Mouse (Mus musculus) brain, embryonic 18.5 days (tissue): Measurements from ENCODE around the gene Itpr1.

Source experiments
- DNase-seq: peaks from one replicate; pipeline ENCODE4 v3.0.0-alpha.2; 2012; ENCODE audit warnings: low read depth, low spot score

Gene Itpr1

DNA sequence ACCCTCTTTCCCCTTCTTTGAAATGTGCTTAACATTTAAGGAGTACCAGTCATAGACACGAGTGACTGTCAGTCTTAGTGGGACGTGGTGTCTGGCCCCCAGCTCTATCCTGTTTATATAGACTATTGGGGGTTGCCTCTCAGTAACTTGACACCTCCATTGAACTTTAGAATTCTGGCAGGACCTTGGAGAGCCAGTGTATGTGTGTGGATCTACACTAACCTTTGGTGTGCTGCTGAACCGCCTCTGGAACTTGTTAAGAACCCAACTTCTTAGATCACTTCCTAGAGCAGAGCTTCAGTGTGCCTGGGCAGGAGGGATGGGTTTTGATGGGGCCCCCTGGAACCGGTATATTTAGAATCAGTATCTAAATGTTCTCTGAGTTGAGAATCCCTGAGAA lies 26.2 kb downstream of the Itpr1 start:
- DNase-seq: no peak

DNA sequence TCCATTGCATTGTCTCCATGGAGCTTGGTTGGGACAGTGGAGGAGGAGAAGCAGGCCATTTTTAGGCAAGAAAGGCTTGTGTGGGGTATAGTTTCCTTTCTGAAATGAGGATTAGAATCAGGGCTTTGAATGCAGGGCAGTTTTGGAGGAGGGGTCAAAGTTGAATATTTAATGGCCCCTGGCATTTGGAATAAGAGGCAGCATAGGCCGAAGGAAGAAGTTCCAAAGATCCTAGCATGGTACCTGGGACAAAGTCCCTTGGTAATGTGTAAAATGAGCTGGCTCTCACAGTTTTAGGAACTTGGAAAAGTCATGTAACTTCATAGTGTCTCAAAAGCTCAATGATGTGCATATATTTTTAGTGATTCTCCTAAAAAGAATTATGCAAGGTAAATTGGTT lies 27.1 kb downstream of the Itpr1 start:
- no peak for DNase-seq

DNA sequence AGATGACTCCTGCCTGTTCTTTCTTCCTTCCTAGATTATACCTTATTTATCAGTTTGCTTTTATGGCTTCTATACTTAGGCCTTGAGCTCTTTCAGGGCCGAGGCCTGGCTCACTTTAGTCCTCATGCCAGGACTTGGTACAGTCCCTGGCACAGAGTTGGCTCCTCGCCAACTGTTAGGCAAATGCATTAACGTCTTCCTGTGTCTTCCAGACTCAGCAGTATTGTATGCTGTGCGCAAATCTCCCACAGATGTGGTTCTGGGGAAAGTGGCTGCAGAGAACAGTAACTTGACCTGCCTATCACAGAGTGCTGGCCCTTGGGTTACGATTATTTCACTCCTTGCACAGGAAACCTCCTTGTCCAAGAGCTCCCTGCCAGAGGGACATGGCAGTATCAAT lies 27.9 kb downstream of the Itpr1 start:
- no peak for DNase-seq

DNA sequence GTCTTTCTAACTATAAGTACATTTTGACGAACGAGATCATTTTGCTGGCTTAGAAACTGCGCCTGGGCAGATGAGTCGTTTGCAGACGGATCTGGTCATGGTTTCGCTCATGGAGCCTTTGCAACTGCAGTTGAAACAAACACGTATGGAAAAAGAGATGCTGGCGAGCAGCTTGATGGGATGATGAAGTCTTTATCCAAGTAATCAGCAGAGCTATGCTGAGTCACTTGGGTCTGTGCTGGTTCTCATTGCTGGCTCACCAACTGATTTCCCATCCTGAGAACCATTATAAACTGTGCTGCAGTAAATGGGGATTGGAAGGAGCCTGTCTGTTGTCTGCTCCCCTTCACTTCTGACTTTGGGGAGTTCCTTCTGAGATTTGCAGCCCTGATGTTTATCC lies 31.7 kb downstream of the Itpr1 start:
- DNase-seq: no peak

DNA sequence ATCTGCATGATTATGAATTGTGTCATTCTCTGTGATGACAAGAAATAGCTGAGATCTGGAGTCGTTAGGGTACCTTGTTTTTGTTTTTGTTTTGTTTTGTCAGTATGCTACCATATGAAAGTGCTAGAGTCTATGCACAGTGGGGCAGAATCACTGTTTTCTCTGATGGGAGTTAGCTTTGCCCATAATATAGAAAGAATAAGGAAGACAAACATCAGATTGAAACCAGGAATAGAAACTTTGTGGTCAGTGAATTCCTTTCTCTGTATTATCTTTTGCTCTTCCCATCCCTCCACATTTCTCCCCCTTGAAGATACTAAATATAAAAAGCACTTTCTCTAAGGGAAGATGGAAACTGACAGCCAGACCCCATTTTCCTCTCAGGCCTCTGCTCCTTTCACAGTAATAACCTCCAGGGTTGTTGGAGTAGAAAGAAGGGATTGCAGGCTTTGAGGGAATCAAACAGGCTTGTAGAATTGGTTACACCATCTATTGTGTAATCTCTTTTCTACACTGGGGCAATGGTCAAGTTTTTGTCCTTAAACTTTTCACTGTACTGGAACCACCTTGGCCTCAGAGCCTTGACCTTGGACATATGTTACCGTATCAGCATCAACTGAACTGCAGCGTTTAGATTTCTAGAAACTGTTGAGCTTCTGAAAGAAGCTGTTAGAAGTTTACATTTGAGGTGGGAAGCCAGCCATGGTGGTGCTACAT lies 33.6 kb downstream of the Itpr1 start:
- no peak for DNase-seq

DNA sequence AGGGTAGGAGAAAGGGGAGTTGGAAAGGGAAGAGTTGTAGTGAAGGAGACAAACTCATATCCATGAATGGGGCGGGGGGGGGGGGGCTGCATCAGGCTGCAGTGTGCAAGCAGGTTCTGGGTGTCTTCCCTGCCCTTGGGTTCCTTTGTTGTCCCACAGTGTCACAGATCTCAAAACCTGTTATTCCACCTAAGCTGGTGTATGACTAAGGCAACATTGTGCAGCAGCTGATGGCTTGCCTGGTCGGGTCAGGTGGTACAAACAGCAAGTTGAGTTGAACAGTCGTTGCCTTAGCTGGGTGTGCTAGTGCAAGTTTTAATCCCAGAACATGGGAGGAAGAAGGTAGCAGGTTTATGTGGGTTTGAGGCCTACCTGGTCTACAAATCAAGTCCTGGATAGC lies 34.3 kb downstream of the Itpr1 start:
- DNase-seq: no peak

DNA sequence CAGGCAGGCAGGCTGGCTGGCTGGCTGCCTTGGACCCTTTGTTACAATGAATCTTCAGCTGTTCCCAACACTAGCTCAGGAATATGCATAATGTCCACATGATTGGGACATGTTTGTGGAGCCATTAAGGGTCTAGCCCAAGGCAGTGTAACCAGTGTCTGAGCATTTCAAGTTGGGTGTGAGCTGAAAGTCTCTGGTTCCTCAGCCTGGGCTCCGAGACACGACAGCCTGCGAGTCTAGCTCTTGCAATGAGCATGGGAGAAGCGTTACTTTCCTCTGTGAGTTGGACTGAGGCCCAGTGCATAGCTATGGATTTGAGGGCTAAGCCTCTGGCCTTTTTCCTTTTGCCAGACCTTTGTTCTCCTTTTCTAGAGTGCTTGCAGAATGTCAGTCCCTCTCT lies 35.6 kb downstream of the Itpr1 start:
- DNase-seq: no peak

DNA sequence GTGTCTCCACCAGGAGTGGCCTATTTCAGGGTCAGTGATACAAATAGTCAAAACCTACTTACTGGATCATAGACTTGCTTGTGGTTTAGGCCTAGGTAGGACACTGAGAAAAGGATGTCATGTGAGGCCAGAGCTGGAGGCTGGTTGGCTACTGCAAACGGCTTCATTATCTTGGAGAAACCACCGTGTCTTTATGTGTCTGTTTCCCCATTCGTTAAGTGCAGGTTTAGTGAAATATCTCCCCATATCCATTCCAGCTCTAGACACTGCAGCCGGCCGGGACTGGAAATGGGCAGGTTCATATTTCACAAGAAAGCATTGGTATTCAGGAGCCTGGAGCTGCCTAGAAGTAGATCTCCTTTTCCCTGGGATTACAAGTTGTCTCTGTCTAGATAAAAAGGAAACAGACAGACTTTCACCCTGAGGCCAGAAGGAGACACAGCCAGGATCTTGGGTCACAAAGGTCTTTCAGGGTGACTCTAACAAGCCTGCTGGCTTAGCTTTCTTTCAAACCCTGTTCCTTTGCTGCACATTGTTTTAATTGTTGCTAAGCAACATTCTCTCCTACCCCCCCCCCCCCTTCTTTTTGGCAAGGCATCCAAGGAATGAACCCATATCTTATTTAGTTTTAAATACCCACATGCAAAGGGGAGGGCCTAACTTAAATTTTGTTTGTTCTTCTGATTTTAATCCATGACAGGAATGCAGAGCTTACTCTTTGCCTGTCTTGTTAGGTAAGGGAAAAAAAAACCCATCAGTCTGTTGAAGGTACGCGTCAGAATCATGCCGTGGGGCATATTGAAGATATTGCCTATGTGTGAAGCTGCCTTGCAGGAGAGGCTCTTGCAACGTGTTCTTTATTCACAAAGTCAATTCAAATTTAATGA lies 36.4 kb downstream of the Itpr1 start:
- DNase-seq: no peak

DNA sequence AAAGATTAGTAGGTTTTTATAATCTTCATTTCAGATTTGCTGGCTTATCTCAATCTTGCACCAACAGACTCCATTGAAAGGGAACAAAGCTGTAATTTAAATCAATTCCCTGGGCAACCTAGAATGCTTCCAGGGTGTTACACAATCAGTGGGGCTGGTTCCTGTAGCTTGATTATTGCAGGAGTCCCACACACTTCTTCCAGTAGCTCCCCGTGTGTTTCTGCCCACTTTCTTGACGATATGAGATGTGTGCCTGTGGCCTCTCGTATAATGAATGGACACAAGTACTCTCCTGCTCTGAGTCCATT lies 37.0 kb downstream of the Itpr1 start:
- DNase-seq: no peak

DNA sequence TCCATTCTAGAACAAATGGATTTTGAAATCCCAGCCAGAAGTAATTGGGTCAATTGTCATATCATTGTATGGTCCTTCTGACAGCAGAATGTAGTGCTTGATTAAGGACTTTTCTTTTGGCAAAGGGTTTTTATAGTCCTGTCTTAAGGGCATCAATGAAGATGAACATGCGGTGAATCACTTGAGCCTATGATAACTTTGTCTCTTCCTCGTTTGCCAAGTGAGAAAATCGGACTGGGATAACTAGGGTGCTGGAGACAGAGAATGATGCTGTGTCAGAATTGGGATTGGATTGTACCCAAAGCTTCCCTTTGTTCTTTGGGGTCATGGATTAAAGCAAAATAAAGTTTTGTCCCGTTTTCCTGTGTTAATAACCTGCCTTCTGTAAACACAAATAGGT lies 37.5 kb downstream of the Itpr1 start:
- DNase-seq: no peak

DNA sequence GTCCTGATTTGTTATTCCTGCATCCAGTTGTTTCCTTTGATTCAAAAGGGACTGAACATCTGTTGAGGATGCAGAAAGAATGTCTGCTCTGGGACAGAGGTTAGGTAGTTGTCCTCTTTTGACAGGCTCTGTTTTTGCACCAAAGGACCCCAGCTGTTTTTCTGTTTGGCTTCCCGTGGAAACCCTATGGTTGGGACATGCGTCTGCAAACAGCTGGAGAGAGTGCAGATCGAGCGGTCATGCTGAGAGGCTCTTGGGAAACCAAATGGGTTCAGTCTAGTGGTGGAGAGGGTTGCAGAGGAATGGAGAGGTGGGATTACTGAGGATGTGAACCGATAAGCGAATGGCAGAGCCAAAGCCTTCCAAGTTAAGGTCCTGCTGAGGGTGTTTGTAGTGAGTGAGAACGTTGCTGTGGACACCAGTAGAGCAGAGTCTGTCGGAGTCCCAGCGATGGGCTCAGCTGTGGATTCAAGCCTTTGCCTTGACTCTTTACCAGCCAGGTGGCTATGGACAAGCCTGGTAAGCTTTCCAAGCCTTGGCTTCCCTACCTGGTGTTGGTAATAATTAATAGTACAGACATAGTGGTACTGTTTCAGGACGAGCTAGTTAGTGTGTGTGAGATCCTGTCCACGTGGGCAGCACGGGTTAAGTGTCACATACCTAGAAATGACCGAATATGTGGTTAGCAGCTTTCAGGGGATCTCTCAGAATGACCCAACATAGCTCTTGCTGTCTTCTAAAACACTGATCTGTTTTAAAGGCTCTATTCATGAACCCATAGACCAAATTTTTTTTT lies 39.9 kb downstream of the Itpr1 start:
- DNase-seq: no peak

DNA sequence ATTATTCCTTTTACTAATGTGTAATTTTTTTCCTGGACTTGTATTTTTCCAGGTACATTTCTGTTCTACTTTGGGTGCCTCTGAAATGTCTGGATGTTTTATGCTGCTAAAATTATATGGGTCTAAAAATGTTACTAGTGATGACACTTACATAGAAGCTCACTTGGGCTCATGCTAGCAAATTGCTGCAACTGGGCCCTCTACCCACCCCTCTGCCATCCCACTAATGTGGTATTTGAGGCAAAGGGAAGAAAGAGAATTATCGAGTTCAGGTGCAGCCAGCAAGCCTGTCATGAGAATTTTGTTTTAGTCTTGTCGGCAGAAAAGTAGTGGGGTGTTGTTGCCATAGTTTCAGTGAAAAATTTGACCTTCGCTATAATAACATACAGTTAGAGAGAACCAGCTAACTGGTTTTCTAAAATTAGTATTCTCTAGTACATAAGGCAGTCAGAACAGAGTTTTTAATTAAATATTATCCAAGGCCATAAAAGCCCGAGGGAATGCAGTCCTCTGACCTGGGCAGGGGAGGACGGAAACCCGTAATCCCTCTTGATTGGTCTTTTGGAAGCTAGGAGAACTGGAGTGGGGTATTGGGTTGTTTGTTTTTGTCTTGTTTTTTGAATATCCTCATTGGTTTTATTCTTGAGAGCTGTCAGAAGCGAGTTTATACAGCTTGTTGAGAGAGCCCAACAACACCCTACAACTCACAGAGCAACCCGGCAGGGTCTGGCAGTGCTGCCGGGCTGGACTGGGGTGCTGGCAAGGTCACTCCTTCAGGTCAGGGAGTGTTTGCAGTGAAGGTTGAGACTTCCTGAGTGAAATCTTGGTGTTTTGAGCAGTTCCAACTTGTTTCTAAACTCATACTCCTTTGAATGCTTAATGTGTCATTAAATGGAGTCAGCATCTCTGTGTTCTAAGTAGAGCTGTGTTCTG lies 41.5 kb downstream of the Itpr1 start:
- DNase-seq: no peak

DNA sequence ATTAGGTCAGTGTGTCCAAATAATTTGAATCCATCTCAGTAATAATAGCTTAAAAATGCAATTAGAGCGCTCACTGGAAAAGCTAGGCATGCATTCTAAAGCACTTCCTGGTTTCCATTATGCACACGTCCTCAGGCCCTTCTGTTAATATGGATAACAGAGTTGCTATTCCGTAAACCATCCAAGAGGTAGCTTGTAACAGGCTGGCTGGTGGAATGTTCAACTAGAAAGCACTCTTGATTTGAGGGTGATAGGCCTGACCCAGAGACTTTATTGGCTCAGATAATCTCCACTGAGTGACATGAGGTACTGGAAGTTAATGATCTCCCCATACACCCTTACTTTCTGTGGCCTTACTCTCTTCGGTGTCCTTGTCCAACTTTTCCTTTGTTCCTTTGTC lies 43.0 kb downstream of the Itpr1 start:
- no peak for DNase-seq

DNA sequence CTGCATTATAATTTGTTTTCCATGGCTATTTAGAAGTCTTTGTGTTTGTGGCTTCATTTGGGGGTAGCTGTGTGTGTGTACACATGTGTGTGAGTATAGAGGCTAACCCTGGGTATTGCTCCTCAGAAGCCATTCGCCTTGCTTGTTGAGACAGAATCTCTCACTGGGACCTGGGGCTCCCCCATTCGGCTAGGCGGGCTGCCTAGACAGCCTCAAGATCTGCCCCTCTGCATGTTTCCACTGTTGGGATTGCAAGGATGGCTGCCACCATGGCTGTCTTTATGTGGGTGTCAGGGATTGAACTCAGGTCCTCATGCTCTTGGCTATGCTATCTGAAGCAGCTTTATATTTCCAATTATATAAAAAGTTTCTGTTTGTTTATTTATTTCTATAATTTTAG lies 44.3 kb downstream of the Itpr1 start:
- DNase-seq: no peak

DNA sequence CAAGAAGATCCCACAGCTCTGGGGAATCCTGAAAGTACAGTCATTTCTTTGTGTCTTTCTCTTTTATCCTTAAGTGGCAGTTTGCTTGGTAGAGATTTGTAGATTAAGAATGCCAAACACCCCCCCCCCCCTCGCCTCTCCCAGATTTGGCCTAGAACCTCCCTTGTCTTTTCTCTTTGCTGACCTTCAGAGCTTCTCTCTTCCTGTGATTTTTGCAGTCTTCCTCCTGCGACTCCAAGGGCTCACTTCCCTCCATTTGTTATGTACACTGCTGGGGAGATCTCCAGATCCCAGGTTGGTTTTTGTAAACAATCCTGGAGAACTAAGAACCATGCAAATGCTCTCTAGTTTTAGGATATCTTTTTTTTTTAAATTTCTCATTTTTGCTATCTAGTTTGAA lies 45.7 kb downstream of the Itpr1 start:
- no peak for DNase-seq

DNA sequence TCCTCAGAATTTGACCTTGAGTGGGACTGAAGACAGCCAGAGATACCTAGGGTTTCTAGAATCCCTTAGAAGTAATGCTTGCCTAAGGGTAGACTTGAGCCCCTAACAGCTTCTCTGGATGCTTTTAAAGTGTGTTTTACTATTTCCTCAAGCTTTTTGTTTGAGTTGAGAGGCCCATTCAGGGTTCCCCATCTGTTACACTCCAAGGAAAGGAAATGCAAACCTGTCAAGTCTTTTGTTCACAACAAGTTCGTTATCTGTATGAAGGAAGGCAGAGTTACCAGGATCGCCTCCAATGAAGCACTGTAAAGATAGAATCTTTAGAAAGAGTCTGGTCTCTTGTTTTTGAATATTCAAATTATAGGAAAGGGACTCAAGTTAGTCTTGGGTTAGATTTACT lies 46.8 kb downstream of the Itpr1 start:
- DNase-seq: no peak

DNA sequence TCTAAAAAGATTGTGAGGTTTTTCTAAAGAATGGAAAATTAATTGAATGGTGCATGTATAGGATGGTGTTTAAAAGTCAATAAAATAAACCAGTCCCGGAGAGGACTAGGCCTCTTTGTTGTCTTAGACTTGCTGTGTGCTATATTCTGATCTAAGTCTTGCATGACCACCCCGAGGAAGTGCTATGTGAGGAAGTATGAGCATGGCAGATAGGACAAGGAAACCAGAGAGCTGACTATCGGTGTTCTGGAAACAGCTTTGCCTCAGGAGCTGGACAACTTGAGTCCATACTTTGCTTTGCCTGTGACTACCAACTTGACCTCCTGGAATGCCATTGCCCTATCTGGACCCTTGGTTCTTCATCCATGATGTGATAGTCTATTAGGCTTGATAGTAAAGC lies 48.6 kb downstream of the Itpr1 start:
- no peak for DNase-seq

DNA sequence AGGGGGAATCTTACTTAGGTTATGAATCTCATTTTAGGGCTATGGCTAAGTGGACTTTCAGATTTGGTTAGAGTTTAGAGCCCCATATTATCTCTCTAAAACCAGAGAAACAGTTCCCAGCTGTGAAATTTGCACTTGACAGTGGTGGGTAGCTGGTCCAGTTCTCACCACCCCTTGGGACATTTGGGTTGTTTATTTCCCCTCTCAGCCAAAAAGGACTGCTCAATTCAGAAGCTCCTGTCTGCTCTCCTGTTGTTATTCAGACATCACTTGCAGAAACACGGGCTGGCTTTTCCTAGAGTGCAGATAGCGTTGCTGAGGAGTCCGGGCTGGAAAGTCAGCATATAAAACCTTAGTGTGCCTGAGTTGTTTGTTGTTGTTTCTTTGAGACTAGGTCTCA lies 51.3 kb downstream of the Itpr1 start:
- DNase-seq: no peak

DNA sequence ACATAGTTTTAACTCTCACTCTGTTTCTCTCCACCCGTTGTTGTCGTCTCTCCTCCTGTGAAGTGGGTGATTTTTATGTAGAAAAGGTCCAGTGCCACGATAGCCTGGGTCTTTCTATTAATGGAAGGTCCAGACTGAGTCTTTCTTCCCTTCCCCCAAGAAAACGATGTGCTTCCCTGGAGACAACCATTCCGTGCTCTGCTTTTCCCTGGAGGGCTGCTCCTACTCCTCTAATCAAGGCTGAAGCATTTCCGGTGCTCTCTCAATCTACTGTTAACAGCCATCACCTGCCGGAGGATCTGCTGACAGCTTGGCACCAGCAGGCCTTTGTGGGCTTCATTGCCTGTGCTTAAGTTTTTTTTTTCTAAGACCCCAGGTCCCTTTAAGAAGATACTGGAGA lies 60.6 kb downstream of the Itpr1 start:
- DNase-seq: no peak

DNA sequence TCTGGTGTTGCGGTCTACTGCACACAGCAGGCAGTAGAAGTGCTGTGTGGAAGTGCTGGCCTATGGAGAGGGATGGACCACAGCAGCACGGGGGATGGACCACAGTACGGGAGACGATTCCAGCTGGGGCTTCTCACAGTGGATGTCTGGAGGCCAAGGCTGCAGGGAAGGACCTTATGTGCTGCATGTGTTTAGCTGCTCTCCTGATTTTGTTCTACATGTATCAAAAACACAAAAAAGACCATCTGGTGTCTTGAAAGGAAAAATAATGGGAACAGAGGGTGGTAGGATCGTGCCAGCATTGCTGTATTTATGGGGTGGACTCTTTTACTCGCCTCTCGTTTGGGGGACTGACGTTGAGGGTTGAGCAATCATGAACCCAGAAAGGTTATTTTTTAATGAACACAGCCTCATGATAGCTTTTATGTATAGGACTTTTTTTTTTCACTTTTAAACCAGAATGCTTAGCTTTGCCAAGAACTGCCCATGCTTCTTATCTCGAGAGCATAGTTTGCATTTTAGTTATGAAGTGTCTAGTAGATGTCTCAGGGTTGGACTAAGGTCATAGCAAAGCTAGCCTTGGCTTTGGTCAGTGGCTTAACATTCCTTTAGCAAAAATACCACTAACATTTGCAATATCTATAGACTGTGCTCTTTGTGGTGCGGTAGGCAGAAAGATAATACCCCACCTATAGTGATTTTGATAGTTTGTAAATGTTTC lies 61.6 kb downstream of the Itpr1 start:
- no peak for DNase-seq
